Comparison of ENCODE assay signal across 8 mouse cellular contexts in the genomic region with DNA sequence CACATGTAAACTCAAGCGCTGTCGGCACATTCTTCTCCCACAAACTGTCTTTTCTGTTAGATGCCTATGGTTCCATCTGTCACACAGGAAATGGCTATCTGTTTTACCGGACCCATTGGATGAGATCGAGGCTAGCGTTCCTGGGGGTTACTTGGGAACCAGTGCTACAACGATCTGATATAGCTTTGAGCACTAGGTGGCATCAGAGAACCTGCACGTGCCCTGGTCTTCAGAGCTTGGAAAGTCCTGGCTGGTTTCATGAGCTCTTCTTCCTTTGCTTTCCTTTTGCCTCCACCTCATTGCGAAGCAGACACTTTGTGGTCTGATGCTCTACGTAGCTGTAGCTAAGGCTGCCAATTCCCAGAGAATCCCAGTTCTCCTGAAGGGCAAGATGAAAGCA.
DNase-seq lines count a peak whose midpoint lies in the region; ATAC-seq and TF ChIP-seq lines count a peak whose summit lies in the region.

No protein-coding gene starts in this region.

- H3K36me3 ChIP-seq in heart, embryonic 15.5 days, result no peaks in the 10 kb centered on the region
- no peaks in the 10 kb centered on the region for H3K36me3 ChIP-seq in kidney, embryonic 16.5 days (ENCODE audit: insufficient read depth, low read length)
- no peaks in the 10 kb centered on the region for H3K36me3 ChIP-seq in lung, embryonic 14.5 days (ENCODE audit: insufficient read depth)

- H3K4me3 ChIP-seq in heart, embryonic 15.5 days, result no peak overlapping the region
- H3K4me3 ChIP-seq in kidney, embryonic 16.5 days (ENCODE audit: low read length), result no peak overlapping the region
- H3K4me3 ChIP-seq in lung, embryonic 14.5 days (ENCODE audit: low read depth, low read length), result no peak overlapping the region

- H3K27ac ChIP-seq in heart, embryonic 15.5 days, result no peak overlapping the region
- H3K27ac ChIP-seq in kidney, embryonic 16.5 days (ENCODE audit: low read length), result no peak overlapping the region
- no peak overlapping the region for H3K27ac ChIP-seq in lung, embryonic 14.5 days (ENCODE audit: low read depth)

- ATAC-seq in heart, embryonic 15.5 days (replicated peaks; ENCODE audit: insufficient number of reproducible peaks, insufficient read depth, low FRiP score, low read depth), result no peak
- ATAC-seq in kidney, embryonic 16.5 days (ENCODE audit: low FRiP score, low TSS enrichment), result peak; percentile 76; the same call in 1 of the 2 replicates
- peak; percentile 78 for ATAC-seq in lung, embryonic 14.5 days (ENCODE audit: insufficient read depth)

- DNase-seq in 416B (ENCODE audit: low read depth) (peak; percentile 36), NIH3T3 (ENCODE audit: low read depth) (peak; percentile 65)
- DNase-seq in embryo, embryonic 10.5 days (ENCODE audit: low spot score), result peak; percentile 77
- peak; percentile 85 for DNase-seq in lung, embryonic 14.5 days
- peak; percentile 32 for DNase-seq in retina, postnatal 7 days (ENCODE audit: low read depth, low spot score)
- DNase-seq in natural killer cell, adult 2 months (ENCODE audit: low spot score in 2 of 2), result no peak

- H3K4me1 ChIP-seq in heart, embryonic 15.5 days (replicated peaks), result peaks cover 9% of the 10 kb centered on the region
- H3K4me1 ChIP-seq in kidney, embryonic 16.5 days (ENCODE audit: insufficient read depth, low read length), result peaks cover 9% of the 10 kb centered on the region; the same call in 1 of the 2 replicates
- peaks cover 6% of the 10 kb centered on the region; the same call in 1 of the 2 replicates for H3K4me1 ChIP-seq in lung, embryonic 14.5 days (ENCODE audit: insufficient read depth)

- no peaks in the 10 kb centered on the region for H3K27me3 ChIP-seq in heart, embryonic 15.5 days
- no peaks in the 10 kb centered on the region for H3K27me3 ChIP-seq in kidney, embryonic 16.5 days (ENCODE audit: insufficient read depth, low read length)
- H3K27me3 ChIP-seq in lung, embryonic 14.5 days (ENCODE audit: insufficient read depth, low read length), result no peaks in the 10 kb centered on the region

- H3K9me3 ChIP-seq in heart, embryonic 15.5 days (replicated peaks), result no peaks in the 10 kb centered on the region
- H3K9me3 ChIP-seq in kidney, embryonic 16.5 days (ENCODE audit: low read length), result no peaks in the 10 kb centered on the region
- no peaks in the 10 kb centered on the region for H3K9me3 ChIP-seq in lung, embryonic 14.5 days (ENCODE audit: low read depth, low read length)

- 29% methylated on average over 9 of the region's 9 CpGs for WGBS in heart, embryonic 15.5 days
- WGBS in kidney, embryonic 16.5 days, result 35% methylated on average over 9 of the region's 9 CpGs
- WGBS in lung, embryonic 14.5 days, result 25% methylated on average over 9 of the region's 9 CpGs

- no peak overlapping the region for H3K9ac ChIP-seq in heart, embryonic 15.5 days
- no peak overlapping the region for H3K9ac ChIP-seq in kidney, embryonic 16.5 days (replicated peaks; ENCODE audit: low read length)
- no peak overlapping the region for H3K9ac ChIP-seq in lung, embryonic 14.5 days

- TF ChIP-seq CTCF in lung, embryonic 14.5 days (IDR thresholded peaks at IDR 0.05; ENCODE audit: low read depth), result peak; percentile 75

- 0 out of 2 replicates have a peak overlapping the region, but pooled peaks have one; percentile 14 for H3K4me2 ChIP-seq in heart, embryonic 15.5 days
- no peak overlapping the region for H3K4me2 ChIP-seq in kidney, embryonic 16.5 days (replicated peaks; ENCODE audit: low read depth, low read length)
- H3K4me2 ChIP-seq in lung, embryonic 14.5 days, result no peak overlapping the region

Comparison
In these comparisons a context has a peak if more than half of its experiments do, and no peak if none do; other contexts are left out.
1. DNase-seq: peak in 416B (single experiment), NIH3T3 (single experiment), embryo, embryonic 10.5 days (single experiment), lung, embryonic 14.5 days (single experiment) and retina, postnatal 7 days (single experiment); none in natural killer cell, adult 2 months (0 of 2).